Mouse (Mus musculus) heart, postnatal 0 days (tissue): ENCODE measurements at regions not wholly inside any gene's neighbourhood (a gene's known extent, or its start where the extent isn't known, plus 50 kb on each side); places are given as distances from the start of the nearest gene placed in this dataset.

Source experiments
- ATAC-seq: fragments of 200-750 bp; cut with Nextera tagmentation; 2 replicates; pipeline ENCODE4 v1.8.0; 2017; ENCODE audit warnings: low read depth, moderate number of reproducible peaks, moderate library complexity; ENCODE audit not compliant: insufficient read depth
- DNase-seq: peaks from one replicate; pipeline ENCODE4 v3.0.0-alpha.2; 2016; ENCODE audit warnings: low spot score
- H3K27ac ChIP-seq: fragments of 300-500 bp; sonication (generic); 2 replicates; pipeline ENCODE4 v1.5.1; 2014; ENCODE audit warnings: low read depth, mild to moderate bottlenecking
- H3K27me3 ChIP-seq: fragments of 300-500 bp; sonication (generic); 2 replicates; pipeline ENCODE4 v1.6.1; 2014; ENCODE audit warnings: low read length, mixed read lengths; ENCODE audit not compliant: control insufficient read depth, insufficient read depth
- H3K36me3 ChIP-seq: fragments of 300-500 bp; sonication (generic); replicated peaks from 2 replicates; pipeline ENCODE4 v1.6.1; 2014; ENCODE audit warnings: low read length, mixed read lengths; ENCODE audit not compliant: control insufficient read depth, insufficient read depth
- H3K4me1 ChIP-seq: fragments of 300-500 bp; sonication (generic); 2 replicates; pipeline ENCODE4 v1.6.1; 2014; ENCODE audit warnings: antibody characterized with exemption; ENCODE audit not compliant: control insufficient read depth, insufficient read depth
- H3K4me2 ChIP-seq: fragments of 300-500 bp; sonication (generic); 2 replicates; pipeline ENCODE4 v1.6.1; 2014; ENCODE audit warnings: low read depth, mild to moderate bottlenecking, low read length, moderate library complexity
- H3K4me3 ChIP-seq: fragments of 300-500 bp; sonication (generic); 2 replicates; pipeline ENCODE4 v1.5.1; 2014; ENCODE audit warnings: low read depth, low read length
- H3K9ac ChIP-seq: fragments of 300-500 bp; sonication (generic); replicated peaks from 2 replicates; pipeline ENCODE4 v1.6.1; 2014; ENCODE audit warnings: low read depth, low read length, mixed read lengths
- H3K9me3 ChIP-seq: fragments of 300-500 bp; sonication (generic); replicated peaks from 2 replicates; pipeline ENCODE4 v1.6.1; 2016; ENCODE audit warnings: low read length; ENCODE audit not compliant: control insufficient read depth
- CTCF ChIP-seq: IDR thresholded peaks from 2 replicates; pipeline ENCODE4 v1.5.1; 2016; ENCODE audit warnings: antibody characterized with exemption, control low read depth, low read depth
- EP300 ChIP-seq: IDR thresholded peaks from 2 replicates; pipeline ENCODE4 v1.6.1; 2016; ENCODE audit warnings: antibody characterized with exemption, low read depth
- WGBS: fragments of 180-500 bp; shearing (Covaris S2); extraction: QIAGEN DNeasy Blood & Tissue Kit; methylation state at CpG from one replicate; pipeline ENCODE4 v1.1.7; 2014; 5-methylcytosine and 5-hydroxymethylcytosine counted together

GRCm38 (mm10) chr7:82070946-82071727 lies 79.0 kb upstream of the Bnc1 start:
- Histone ChIP-seq H3K9ac (no peak overlapping the region), H3K9me3 (no peaks in the 10 kb centered on the region), H3K4me1 (no peaks in the 10 kb centered on the region), H3K27ac (no peak overlapping the region), H3K27me3 (no peaks in the 10 kb centered on the region), H3K36me3 (no peaks in the 10 kb centered on the region), H3K4me2 (no peak overlapping the region), H3K4me3 (no peak overlapping the region)
- ATAC-seq, result no peak
- no peak for DNase-seq
- TF ChIP-seq EP300, result no peak
- no peak for TF ChIP-seq CTCF
- WGBS, result 56% methylated on average over 10 of the region's 10 CpGs

GRCm38 (mm10) chr7:82075359-82075758 lies 83.3 kb upstream of the Bnc1 start:
- no peaks in the 10 kb centered on the region for H3K4me1 ChIP-seq
- no peak for DNase-seq
- no peak overlapping the region for H3K27ac ChIP-seq
- no peaks in the 10 kb centered on the region for H3K36me3 ChIP-seq
- 22% methylated on average over 2 of the region's 2 CpGs for WGBS
- H3K9me3 ChIP-seq, result no peaks in the 10 kb centered on the region
- no peak overlapping the region for H3K4me3 ChIP-seq
- no peak for ATAC-seq
- TF ChIP-seq EP300 (no peak), CTCF (no peak)
- H3K27me3 ChIP-seq, result no peaks in the 10 kb centered on the region
- no peak overlapping the region for H3K9ac ChIP-seq
- H3K4me2 ChIP-seq, result no peak overlapping the region

GRCm38 (mm10) chr7:82081851-82082250 lies 89.8 kb upstream of the Bnc1 start:
- TF ChIP-seq CTCF (no peak), EP300 (no peak)
- no peak for DNase-seq
- no peak overlapping the region for H3K4me2 ChIP-seq
- no peaks in the 10 kb centered on the region for H3K36me3 ChIP-seq
- H3K9ac ChIP-seq, result no peak overlapping the region
- no peaks in the 10 kb centered on the region for H3K4me1 ChIP-seq
- H3K9me3 ChIP-seq, result no peaks in the 10 kb centered on the region
- no peak overlapping the region for H3K4me3 ChIP-seq
- WGBS, result 38% methylated on average over 3 of the region's 3 CpGs
- H3K27ac ChIP-seq, result no peak overlapping the region
- no peaks in the 10 kb centered on the region for H3K27me3 ChIP-seq
- no peak for ATAC-seq

- no peak overlapping the region for H3K27ac ChIP-seq
- H3K9me3 ChIP-seq, result no peaks in the 10 kb centered on the region
- TF ChIP-seq CTCF (no peak), EP300 (no peak)
- no peak overlapping the region for H3K9ac ChIP-seq
- H3K36me3 ChIP-seq, result no peaks in the 10 kb centered on the region
- no peak overlapping the region for H3K4me3 ChIP-seq
- H3K27me3 ChIP-seq, result no peaks in the 10 kb centered on the region
- no peak for DNase-seq
- H3K4me1 ChIP-seq, result no peaks in the 10 kb centered on the region
- ATAC-seq, result no peak
- WGBS, result 19% methylated on average over 6 of the region's 6 CpGs
- H3K4me2 ChIP-seq, result no peak overlapping the region
Observed at GRCm38 (mm10) chr7:82082883-82083282, 90.8 kb upstream of the Sh3gl3 start.

GRCm38 (mm10) chr7:82084473-82084872 lies 89.2 kb upstream of the Sh3gl3 start:
- no peak overlapping the region for H3K9ac ChIP-seq
- 78% methylated on average over 10 of the region's 10 CpGs for WGBS
- DNase-seq (no peak), ATAC-seq (no peak)
- no peak overlapping the region for H3K27ac ChIP-seq
- no peaks in the 10 kb centered on the region for H3K27me3 ChIP-seq
- no peak overlapping the region for H3K4me2 ChIP-seq
- no peaks in the 10 kb centered on the region for H3K9me3 ChIP-seq
- no peak overlapping the region for H3K4me3 ChIP-seq
- no peaks in the 10 kb centered on the region for H3K36me3 ChIP-seq
- no peaks in the 10 kb centered on the region for H3K4me1 ChIP-seq
- TF ChIP-seq CTCF (no peak), EP300 (no peak)

- Histone ChIP-seq H3K4me2 (no peak overlapping the region), H3K27ac (no peak overlapping the region), H3K9ac (no peak overlapping the region), H3K36me3 (no peaks in the 10 kb centered on the region), H3K4me1 (no peaks in the 10 kb centered on the region), H3K9me3 (no peaks in the 10 kb centered on the region), H3K27me3 (no peaks in the 10 kb centered on the region), H3K4me3 (no peak overlapping the region)
- DNase-seq (no peak), ATAC-seq (no peak)
- 58% methylated on average over 4 of the region's 4 CpGs for WGBS
- TF ChIP-seq EP300 (no peak), CTCF (no peak)
Observed at GRCm38 (mm10) chr7:82085205-82085604, 88.4 kb upstream of the Sh3gl3 start.
